Mouse (Mus musculus) spleen, adult 10 weeks (tissue): ENCODE measurements around the gene Phf2. TPM values are rescaled to one million over a fixed set of nuclear protein-coding genes. Genes with fewer than 3 reads are reported as not detected.

Source experiments
- polyA plus RNA-seq: library from polyadenylated mRNA; stranded (reverse); fragments of 350-450 nt; fragmentation: Illumina TruSeq; extraction: RNeasy Lipid Tissue Mini Kit (QIAGEN cat#74804); gene quantifications from one replicate; pipeline ENCODE4 v1.2.3, GENCODE M21; 2015; ENCODE audit warnings: low replicate concordance; ENCODE audit not compliant: insufficient read depth

The Phf2 gene
- 17.0 TPM for polyA plus RNA-seq

GRCm38 (mm10) chr13:48870771-48871731 is at the start of gene Phf2:
Gene Phf2 (minus strand): TSS chr13:48871119.

Other genes starting within 250 kb of the Phf2 start
- 4.2 TPM for gene Ptpdc1, start 245.5 kb downstream of the Phf2 start, polyA plus RNA-seq
- gene Barx1, start 208.1 kb downstream of the Phf2 start, polyA plus RNA-seq: 0.28 TPM
- 96.6 TPM for gene Fam120a, start 96.9 kb upstream of the Phf2 start, polyA plus RNA-seq